Mouse (Mus musculus): Measurements from ENCODE around the gene Myg1.

Gene Myg1

DNA sequence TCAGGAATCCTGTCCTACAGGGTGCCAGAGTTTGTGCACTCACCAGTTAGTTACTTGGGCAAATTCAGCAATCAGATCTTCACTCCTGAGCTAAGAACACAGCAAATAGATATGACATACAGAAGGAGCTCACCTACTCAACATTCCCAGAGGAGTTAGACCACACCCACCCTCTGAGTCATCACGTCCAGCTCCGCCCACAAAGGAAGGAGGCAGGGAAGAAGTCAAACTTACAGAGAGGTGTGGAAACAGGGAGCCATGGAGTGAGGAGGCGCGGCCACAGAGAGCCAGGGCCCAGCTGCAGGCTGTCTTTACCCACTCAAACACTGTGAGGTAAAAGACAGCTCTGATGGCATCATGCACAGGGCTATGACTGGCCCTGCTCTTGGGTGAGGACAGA, 14.9 kb downstream of the Myg1 start:
- no peak for DNase-seq

DNA sequence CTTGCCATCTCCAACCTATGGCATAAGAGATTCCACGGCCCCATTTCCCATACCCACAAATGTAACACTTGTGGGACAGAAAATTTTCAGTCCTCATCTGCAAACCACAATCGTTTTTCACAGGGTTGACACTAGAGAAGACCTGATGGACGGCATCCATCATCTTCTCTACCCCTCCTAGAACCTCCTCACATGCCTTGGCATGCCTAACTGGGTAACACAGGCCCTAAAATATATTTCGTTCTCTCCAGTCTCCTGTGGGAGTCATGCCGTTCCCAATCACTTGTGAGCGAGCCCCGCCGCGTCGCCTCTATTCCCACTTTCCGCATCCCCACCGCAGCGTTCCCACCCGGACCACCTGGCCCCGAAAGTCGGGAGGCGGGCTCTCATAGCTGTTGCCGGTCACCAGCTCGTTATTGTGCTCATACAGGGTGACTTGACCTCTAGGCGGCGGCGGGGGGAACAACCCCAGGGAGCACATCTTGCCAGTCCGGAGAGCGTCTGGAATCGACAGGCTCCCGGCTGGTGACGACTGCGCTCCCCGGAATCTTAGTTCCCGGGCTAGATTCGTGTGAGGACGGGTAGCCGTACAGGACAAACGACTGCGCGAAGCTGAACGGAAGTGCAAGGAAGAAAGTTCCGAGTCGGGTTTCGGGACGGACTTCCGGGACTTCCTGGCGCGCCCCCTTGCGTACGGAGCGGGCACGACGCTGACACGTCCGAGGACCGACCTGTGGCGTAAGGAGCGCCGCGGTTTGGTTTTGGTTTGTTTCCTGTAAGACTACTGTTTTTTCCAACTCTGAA, 18.8 kb downstream of the Myg1 start, which contains the start of gene Aaas:
Gene Aaas (minus strand): TSS at position 634 of the 804 bp plus-strand sequence.
- DNase-seq = peak; percentile 97 to 98

DNA sequence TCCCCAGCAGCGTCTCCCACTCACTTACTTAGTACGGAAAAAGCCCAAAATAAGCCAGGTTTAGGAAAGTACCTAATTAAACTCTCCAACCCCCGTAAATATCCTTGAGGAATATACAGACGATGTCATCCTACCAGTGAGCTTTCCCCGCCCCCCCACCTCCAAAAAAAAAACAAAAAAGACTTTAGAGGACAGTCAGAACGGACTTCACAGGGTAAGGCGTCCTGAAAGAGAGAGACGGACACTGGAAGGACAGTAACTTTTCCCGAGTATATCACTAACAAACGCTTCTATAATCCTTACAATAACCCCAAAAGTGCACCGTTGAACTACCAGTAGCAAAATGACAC, 19.4 kb downstream of the Myg1 start:
- no peak for DNase-seq

DNA sequence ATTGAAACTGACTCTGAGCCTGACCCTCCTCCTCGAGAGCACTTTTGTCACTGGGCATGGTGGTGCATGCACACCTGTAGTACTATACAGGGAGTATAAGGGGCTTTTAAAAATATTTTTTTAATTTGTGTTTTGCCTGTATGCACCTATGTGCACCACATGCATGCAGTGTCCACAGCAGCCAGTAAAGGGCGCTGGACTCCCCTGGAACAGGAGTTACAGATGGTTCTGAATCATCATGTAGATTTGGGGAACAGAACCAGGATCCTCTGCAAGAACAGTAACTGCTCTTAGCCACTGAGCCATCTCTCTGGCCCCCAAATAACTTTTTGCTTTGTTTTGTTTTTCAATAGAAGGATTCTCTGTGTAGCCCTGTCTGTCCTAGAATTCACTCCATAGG, 20.7 kb downstream of the Myg1 start:
- no peak for DNase-seq

DNA sequence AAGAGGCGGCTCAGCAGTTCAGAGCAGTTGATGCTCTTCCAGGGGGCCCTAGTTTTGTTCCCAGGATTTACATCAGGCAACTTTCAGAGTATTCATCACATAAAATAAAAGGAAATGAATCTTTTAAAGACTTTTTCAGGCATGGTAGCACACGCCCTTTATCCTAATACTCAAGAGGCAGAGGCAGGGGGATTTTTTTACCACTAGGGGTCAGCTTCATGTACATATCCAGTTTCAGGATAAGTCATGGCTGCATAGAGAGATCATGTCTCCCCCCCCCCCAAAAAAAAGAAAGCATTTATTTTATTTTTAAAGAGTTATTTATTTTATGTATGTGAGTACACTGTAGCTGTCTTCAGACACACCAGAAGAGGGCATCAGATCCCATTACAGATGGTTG, 22.5 kb downstream of the Myg1 start:
- DNase-seq = no peak

DNA sequence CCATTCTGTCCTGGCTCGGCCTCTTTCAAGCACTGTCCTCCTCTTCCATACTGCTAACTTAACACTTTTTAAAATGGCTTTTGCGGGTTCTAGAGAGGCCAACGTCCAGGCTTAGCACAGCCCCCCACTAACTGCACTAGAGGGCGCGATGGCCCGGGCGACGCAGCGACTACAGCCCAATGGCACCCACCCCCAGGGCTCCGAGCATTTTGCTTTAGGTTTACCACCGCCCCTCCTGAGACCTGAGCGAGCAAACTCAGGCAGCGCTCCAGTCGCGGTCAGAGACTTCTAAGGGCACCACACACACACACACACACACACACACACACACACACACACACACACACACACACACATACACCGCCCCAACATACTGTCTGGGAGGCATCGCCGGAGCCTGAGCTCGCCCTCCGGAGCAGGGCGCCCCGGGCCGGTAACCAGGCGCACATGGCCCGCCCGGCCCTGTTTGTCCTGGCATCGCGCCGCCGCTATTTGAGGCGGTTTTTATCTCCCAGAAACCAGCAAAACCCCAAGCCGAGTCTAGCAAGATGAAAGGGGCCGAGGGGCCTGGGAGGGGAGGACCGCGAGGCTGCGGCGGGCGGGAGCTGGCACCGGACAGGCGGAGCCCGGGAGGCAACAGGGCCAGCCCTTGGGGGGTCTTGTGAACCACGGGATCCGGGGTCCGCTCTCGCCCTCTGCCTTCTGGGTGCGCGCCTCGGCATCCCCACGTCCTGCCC, 23.8 kb downstream of the Myg1 start:
- DNase-seq = peak; percentile 51 to 59

DNA sequence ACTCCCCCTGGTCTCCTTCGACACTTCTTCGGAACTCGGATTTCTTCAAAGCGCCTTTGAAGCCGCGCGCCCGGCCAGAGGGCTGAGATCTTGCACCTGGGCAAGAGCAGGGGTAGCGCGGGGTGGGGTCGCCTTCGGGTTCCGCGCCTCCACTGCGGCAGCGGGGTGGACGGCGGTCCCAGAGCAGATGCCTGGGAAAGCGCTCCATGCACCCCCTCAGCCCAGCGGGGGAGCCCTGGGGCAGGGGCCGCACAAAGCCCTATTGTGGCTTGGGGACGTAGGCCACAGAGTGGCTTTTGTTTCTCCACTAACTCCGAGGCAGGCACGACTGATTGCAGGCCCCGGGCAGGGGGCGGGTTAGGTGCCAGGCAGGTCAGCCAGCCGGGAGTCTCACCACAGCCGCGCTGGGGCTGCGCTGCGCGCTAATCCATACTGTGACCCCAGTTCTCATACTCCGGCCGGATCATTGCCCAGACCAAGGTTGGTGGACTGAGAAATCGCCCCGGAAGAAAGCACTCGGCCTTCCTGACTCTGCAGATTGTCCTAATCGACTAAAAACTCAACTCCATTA, 24.4 kb downstream of the Myg1 start:
- peak; percentile 28 to 49 for DNase-seq

DNA sequence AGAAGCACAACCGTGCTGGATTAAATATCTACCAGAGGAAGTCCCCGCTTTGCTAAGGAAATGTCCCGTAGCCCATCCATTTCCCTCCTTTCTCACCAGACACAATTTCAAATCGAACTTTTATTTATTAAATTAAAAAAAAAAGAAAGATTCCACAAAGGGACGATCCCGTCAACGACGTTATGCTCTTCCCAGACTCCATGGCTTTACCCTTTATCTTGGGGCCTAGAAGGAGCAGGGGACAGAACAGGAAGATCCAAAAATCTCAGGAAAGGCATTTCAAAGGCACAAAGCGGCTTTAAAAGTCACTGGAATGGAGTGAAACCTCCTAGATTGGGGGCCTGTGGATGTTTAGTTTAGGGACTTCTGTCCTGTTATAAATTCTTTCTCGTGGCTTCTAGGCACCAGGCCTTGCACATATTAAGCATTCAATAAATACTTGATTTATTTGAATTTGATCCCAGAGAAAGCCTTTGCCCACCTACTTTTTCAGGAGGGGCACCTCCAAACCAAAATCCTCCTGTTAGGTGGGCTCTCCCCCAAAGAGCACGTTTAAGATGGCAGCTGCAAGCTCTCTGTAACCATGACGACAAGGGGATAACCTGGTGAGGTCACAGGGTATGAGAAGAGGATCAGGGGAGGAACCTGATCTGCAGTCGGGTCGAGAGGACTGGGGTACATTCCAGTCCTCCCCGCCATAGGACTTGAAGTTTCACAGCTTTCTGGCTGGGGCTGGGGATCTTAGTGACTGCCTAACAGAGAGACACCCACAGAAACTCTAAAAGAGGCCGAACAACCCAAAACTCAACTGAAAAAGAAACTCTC, 25.2 kb downstream of the Myg1 start:
- no peak for DNase-seq

DNA sequence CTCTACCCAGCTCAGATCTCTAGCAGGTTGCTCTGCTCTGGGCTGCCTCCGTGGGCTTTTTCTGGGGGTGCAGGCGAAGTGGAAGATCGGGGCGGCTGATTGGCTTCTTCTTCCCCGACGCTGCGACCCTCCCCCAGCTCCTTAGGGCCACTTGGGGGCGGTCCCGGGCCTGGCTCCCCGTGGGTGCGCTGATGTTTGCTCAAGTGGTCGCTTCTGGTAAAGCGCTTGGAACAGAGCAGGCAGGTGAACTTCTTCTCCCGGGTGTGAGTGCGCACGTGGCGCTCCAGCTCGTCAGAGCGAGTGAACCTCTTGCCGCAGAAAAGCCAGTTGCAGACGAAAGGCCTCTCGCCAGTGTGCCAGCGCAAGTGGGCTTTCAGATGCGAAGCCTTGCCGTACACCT, 26.6 kb downstream of the Myg1 start:
- no peak for DNase-seq

DNA sequence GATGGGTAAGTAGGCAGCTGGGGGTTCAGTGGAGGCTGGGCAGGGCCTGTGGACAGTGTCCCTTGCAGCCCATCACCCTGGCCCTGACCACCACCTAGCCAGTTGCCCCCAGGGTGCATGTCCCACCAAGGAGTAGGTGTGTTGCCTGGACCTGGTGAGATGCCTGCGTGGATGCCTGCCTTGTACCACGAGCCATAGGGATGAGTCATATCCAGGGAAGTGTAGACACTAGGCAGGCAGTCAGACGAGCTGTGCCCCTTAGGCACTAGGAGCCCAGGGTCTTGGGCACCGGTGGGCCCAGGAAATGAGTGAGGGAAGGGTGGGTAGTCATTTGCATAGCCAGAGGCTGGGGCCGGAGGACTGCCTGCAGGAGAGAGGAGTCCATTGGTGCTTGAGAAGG, 27.3 kb downstream of the Myg1 start:
- DNase-seq = no peak

DNA sequence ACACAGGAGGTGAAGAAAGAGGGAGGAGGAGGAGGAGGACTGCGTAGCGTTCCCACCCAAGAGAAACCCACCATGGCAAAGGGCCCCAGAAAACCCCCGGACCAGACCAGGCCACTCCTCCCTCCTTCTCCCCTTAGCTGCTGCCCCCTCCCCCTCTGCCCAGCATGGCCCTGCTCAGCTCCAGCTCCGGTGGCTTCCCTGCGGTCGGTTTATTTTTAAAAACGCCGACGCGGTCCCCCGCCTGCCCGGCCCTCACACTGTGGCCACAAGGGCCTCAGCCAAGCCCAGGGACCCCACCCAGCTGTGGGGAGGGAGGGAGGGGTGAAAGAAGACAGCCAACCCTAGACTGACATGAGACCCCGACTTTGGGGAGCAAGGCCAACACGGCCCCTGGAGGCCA, 31.1 kb downstream of the Myg1 start:
- DNase-seq = no peak

DNA sequence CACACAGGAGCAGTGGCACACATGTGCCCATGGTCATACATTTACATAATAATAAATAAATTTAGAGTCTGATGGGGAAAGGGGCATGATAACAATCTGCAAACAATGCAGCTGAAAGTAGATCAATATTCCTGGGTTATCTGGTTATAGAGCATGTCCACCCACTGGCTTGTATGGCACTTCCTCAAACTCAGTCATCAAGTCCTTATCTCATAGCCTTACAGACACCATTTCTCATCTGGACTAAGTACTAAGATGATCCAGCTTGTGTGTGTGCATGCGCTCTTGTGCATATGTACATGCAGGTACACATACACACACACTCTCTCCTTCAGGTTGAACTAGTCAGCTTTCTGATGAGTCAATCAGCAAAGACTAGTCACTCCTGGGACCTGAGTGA, 33.2 kb downstream of the Myg1 start:
- DNase-seq = no peak

DNA sequence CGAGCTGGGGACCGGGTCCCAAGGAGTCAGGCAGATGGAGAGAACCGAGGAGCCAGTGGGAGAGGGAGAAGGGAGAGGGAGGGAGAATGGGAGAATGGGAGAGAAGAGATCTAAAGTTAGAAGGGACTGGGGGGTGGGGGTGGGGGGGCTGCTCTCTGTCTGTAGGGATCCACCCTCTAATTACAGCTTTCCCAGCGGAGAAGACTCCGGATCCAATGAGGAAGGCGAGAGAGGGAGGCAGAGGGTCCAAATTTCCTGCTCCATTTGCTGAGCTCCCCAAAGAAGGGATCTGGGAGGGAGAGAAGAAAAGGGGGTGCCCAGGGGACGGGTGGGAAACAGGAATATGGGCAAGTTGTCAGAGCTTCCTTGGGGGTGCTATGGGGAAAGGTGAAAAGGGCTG, 34.7 kb downstream of the Myg1 start:
- no peak for DNase-seq

DNA sequence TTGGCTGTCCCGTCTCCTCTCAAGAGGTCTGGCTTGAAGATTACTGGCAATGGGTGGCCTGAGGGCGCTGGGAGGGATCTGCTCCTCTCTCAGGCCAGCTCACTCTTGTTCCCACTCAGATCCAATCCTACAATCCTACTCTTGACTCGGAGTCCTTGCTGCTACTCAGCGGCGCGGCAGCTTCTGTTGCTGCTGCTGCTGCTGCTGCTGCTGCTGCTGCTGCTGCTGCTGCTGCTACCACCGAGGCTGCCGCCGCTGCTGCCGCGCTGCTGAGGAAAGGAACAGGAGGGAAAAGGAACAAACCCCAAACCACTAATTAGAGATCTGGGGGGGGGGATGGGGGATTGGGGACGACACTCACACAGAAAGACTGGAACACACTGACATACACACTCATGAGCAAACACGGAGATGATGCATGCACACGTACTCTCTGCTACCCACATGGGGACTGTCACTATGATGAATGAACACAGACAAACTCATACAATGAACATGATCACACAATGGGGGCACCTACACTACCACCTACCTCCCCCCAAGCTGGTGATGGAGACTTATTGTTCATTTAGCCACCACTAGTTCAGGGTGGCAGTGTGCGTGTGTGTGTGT, 35.3 kb downstream of the Myg1 start, which contains the start of gene Sp7:
Gene Sp7 (minus strand): TSS at position 450 of the 612 bp plus-strand sequence.
- DNase-seq = no peak

DNA sequence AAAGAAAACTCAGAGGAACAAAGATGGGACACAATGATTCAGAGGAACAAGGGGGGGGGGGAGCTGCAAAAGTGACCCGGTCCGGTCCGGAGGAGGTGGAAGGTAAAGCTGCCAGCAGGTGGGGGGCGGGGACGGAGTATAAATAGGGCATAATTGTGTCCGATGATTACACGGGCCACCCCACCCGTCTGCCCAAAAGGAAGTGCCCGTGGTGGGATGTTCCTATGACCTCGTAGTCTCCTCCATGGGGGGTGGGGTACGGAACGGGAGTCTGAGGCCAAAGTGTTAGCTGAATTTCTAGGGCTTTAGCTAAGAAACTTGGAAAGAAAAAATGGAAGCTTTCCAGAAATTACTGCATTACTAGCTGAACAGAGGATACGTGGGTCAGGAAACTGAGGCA, 38.5 kb downstream of the Myg1 start:
- no peak for DNase-seq

DNA sequence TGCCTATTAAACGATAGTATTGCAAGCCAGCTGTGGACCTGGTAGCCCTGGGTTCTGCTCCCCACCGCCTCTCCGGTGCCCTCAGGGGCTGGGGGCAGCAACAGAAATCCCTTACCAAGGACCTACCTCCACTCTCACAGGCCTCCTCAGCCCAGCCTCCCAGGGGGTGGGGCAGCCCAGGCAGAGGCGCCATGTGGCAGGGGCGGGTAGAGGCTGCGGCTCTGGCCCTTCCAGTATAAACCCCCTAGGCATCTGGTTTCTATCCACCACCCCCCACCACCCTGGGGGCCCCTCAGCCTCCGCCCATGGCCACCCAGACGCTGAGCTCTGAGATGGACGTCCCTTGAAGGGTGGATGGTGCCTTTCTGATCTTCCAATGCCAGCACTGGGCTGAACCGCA, 39.2 kb downstream of the Myg1 start:
- DNase-seq = no peak

DNA sequence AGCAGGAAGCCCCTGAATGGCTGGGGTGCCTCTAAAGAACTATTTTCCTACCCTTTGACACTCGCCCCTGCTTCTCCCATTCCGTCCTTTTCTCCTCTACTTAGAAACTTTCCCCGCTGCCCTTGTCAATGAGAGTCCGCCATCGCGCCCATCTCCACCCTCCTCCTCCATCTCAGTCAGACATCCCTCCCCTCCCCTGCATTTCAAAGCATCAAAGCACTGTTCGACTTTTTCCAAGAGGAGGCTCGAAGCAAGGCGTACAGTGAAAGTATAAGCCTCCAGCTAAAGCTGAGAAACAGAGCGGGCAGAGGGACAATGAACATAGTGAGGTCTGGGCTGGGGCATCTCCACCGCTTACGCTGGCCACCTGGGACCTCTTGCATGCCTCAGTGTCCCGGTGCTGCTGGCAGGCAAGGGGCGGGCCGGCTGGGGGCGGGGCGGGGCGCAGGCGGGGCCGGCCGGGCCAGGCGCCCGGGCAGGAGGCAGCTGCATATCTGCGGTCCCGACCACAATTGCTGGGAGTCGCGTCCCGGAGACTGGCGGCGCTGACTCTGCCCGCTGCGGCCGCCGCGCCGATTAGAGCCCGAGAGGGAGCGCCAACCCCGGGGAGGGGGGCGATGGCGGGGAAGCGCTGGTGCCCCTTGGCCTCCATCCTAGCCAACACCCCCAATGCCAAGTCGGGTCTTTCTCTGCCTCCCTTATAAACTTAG, 45.1 kb downstream of the Myg1 start:
- peak; percentile 34 to 41 for DNase-seq

DNA sequence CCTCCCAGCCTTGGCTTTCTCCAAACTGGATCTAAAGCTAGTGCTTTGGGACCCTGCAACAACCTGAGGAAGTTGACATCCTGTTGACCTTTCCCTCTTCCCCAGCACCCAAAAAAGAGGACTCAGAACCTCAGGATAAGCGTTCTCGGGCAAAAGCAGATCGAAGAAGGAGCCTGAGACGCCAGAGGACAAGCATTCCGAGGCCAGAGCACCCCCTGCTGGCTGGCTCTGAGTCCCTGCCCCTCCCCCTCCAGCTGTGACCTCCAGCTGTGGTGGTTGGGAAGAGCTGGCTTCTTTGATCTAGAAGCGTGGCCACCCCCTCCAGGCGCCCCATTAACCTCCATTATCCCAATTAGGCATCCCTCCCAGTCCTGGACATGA, 45.6 kb downstream of the Myg1 start:
- peak; percentile 49 to 72 for DNase-seq

DNA sequence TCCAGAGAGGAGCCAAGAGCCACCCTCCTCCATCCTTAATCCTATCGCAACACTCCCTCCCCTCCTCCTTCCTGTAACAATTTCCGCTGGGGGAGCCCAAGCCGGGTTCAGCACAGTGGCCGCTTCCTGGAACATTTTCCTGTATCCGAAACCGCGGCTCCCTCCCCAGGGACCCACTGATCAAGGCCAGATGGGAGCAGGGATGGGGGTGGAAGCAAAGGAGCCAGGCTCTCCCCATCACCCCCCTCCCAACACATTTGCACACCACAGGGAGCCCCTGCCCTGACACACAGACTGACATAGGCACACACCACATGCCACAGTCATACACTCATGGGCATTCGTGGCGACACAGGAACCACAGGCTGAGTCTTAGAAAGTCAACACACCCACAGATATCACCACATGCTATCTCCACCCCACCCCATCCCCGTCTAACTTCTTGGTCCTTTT, 46.3 kb downstream of the Myg1 start:
- peak in 1 of 2 experiments; percentile 24 for DNase-seq

DNA sequence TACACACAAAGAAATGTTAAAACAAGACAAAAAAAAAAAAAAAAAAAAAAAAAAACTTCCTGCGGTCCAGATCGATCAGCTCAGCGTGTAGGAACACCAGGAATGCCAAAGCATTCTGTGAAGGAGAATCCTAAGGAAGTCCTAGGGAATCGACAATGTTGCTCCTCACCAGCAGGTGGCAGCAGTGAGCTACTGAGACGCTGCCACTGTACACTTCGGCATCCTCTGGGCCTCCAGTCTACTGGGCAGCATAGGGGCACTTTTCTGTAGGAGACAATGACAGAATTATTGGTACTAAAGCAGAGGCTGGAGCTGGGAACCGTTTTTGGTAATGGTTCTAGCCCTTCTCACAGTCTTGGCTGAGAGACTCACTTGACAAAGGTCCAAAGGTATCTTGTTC, 50.1 kb downstream of the Myg1 start:
- DNase-seq = peak; percentile 92

DNA sequence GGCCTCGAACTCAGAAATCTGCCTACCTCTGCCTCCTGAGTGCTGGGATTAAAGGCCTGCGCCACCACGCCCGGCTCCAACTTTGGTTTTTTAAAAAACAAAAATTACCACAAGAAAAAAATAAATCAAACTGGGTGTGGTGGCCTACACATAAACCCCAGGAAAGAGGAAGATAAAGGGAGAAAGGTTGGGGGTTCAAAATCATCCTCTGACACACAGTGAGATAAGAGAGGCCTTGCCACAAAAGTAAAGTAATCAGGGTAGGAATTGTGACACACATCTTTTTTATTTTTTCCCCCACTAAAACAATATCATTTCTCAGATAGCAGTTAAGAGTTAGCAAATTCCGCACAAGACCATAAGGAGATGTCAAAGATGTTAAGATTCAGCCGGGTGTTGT, 52.2 kb downstream of the Myg1 start:
- DNase-seq = no peak

DNA sequence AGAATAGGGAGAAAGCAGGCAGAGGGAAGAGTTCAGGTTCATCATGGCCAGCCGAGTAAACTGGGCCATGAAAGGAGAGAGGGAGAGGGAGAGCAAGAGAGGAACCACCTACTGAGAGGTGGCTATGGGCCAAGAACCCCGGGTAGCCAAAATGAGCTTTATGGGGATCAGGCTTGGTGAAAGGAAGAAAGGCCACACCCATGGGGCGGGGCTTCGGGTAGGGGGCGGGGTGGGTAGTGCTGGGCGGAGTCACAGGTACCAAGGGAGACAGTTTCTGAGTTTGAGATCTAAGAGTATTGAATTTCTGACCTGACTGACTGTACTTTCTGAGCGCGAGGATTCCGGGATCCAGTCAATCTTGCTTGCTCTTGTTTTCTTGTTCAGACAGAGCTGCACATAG, 55.1 kb downstream of the Myg1 start:
- DNase-seq = no peak

Measured in cerebellum, postnatal 14 days (tissue).